Mouse (Mus musculus) kidney, embryonic 14.5 days (tissue): ENCODE data around the gene D630003M21Rik. TPM values are rescaled to one million over a fixed set of nuclear protein-coding genes. Genes with fewer than 3 reads are reported as not detected.

Experiments used
- ATAC-seq: fragments of 200-750 bp; cut with Nextera tagmentation; 2 replicates; pipeline ENCODE4 v1.8.0; 2017; ENCODE audit warnings: moderate number of reproducible peaks, mild to moderate bottlenecking, moderate TSS enrichment, moderate library complexity; ENCODE audit not compliant: low FRiP score, low TSS enrichment
- H3K27ac ChIP-seq: fragments of 300-500 bp; sonication (generic); 2 replicates; pipeline ENCODE4 v1.5.1; 2014; ENCODE audit warnings: low read depth, mild to moderate bottlenecking, low read length, moderate library complexity, mixed read lengths
- H3K27me3 ChIP-seq: fragments of 300-500 bp; sonication (generic); 2 replicates; pipeline ENCODE4 v1.6.1; 2014; ENCODE audit warnings: mild to moderate bottlenecking, low read length; ENCODE audit not compliant: control insufficient read depth, insufficient read depth
- H3K36me3 ChIP-seq: fragments of 300-500 bp; sonication (generic); 2 replicates; pipeline ENCODE4 v1.6.1; 2014; ENCODE audit warnings: low read length, mixed read lengths; ENCODE audit not compliant: control insufficient read depth, insufficient read depth
- H3K4me1 ChIP-seq: fragments of 300-500 bp; sonication (generic); 2 replicates; pipeline ENCODE4 v1.6.1; 2014; ENCODE audit warnings: low read length, mixed read lengths; ENCODE audit not compliant: control insufficient read depth, insufficient read depth
- H3K4me2 ChIP-seq: fragments of 300-500 bp; sonication (generic); replicated peaks from 2 replicates; pipeline ENCODE4 v1.6.1; 2014; ENCODE audit warnings: low read depth, mild to moderate bottlenecking, low read length
- H3K4me3 ChIP-seq: fragments of 300-500 bp; sonication (generic); 2 replicates; pipeline ENCODE4 v1.5.1; 2014; ENCODE audit warnings: mild to moderate bottlenecking, low read length
- H3K9ac ChIP-seq: fragments of 300-500 bp; sonication (generic); 2 replicates; pipeline ENCODE4 v1.6.1; 2014; ENCODE audit warnings: low read depth, mild to moderate bottlenecking, low read length, moderate library complexity
- H3K9me3 ChIP-seq: fragments of 300-500 bp; sonication (generic); 2 replicates; pipeline ENCODE4 v1.6.1; 2016; ENCODE audit warnings: low read length; ENCODE audit not compliant: control insufficient read depth
- WGBS: fragments of 180-500 bp; shearing (Covaris S2); extraction: QIAGEN DNeasy Blood & Tissue Kit; methylation state at CpG from one replicate; pipeline ENCODE4 v1.1.7; 2014; 5-methylcytosine and 5-hydroxymethylcytosine counted together
- polyA plus RNA-seq: library from polyadenylated mRNA; unstranded; fragments of >200 nt; fragmentation: Nextera tagmentation; extraction: Ambion mirVana; gene quantifications from 2 replicates; pipeline ENCODE4 v1.2.1, GENCODE M21; 2014

The D630003M21Rik gene
- 3.7 and 5.2 TPM in 2 replicates for polyA plus RNA-seq

DNA sequence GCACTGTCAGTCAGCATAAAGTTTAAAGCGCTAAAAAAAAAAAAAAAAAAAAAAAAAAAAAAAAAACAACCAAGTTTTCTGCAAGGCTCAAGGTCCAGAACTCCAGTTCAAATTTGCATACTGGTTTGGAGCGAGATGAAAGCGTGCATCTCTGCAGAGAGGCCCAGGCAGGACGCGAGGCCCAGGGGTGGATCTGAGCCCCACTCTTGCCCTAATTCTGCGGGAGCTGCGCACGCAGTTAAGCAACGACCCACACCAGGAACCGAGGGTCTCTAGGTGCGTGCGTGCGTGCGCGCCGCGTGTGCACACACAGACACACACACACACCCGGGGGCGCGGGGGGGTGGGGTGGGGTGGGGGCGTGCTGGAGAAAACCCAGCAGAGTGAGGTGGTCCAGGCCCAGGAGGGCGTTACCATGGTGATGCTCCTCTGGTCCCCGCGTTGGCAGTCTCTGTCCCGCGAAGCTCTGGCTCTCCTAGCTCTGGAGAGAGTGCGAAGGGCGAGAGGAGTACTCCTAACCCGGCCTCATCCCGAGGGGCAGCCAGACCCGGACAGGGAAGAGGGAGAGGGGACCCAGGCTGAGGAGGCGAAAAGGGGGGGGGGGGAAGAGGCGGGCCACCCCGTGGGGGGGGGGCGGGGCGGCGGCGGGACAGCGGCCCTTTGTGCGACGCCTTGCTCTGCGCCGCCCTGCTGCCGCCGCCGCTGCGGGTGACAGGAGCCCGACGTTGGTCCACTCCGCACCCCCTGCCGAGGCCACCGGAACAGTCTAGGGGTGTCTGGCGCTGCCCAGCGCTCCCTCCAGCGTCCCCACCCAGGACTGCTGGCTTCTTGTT is at the start of gene D630003M21Rik:
Gene D630003M21Rik (minus strand): TSS at position 553 of the 833 bp plus-strand sequence.
- ATAC-seq: peak; percentile 73
- H3K27me3 ChIP-seq: no peaks in the 10 kb centered on the region
- H3K4me1 ChIP-seq: 0 out of 2 replicates have a peak, but pooled peaks cover 14% of the 10 kb centered on the region
- peak within 1 kb of the TSS; percentile 45 for H3K4me3 ChIP-seq
- peak within 1 kb of the TSS; percentile 56; the same call in 1 of the 2 replicates for H3K27ac ChIP-seq
- peak within 1 kb of the TSS; percentile 59 for H3K9ac ChIP-seq
- H3K36me3 ChIP-seq: no peaks in the 10 kb centered on the region
- under 1% methylated on average over 43 of the region's 55 CpGs for WGBS
- no peaks in the 10 kb centered on the region for H3K9me3 ChIP-seq
- peak within 1 kb of the TSS; percentile 91 for H3K4me2 ChIP-seq

DNA sequence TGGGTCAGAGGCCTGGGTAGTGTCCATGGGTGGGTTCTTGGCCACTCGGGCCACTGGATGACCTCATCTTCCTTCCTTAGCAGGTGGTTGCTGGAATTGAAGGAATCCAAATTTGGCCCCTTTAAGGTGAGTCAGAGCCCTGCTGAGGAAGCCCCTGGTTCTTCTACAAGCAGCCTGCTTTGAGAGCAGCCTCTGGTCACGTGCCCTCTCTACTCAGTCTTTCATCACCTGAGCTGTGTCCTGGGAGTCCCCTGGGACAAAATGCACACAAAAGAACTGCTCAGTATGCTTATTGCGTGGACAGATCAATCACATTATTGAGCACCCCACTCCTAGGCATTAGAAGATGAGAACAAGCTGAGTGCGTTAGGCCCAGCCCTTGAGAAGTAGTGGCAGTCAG is 47.9 kb upstream of the D630003M21Rik start:
- H3K27ac ChIP-seq: no peak overlapping the region
- no peaks in the 10 kb centered on the region for H3K36me3 ChIP-seq
- H3K4me2 ChIP-seq: no peak overlapping the region
- no peak for ATAC-seq
- no peak overlapping the region for H3K9ac ChIP-seq
- 59% methylated on average over 4 of the region's 4 CpGs for WGBS
- no peaks in the 10 kb centered on the region for H3K27me3 ChIP-seq
- no peak overlapping the region for H3K4me3 ChIP-seq
- peaks cover 23% of the 10 kb centered on the region for H3K4me1 ChIP-seq
- no peaks in the 10 kb centered on the region for H3K9me3 ChIP-seq

DNA sequence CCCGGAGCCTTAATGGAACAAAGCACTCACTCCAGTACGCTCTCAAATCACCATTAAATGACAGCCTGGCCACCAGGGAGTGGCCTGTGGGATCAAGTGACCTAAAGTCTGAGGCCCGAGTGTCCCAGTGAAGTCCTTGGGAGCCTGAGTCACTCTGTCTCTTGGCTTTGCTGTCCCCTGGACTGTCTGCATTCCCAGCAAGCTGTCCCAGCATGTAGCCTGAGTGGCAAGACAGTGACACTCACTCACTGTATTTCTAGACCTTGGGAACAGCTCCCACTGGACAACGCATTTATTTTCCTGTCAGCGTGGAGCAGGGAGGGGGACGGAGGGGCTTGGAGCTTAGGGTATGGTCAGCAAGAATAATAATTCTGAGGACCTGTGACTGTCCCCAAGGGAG is 47.4 kb upstream of the D630003M21Rik start:
- H3K27ac ChIP-seq: no peak overlapping the region
- 25% methylated on average over 6 of the region's 6 CpGs for WGBS

DNA sequence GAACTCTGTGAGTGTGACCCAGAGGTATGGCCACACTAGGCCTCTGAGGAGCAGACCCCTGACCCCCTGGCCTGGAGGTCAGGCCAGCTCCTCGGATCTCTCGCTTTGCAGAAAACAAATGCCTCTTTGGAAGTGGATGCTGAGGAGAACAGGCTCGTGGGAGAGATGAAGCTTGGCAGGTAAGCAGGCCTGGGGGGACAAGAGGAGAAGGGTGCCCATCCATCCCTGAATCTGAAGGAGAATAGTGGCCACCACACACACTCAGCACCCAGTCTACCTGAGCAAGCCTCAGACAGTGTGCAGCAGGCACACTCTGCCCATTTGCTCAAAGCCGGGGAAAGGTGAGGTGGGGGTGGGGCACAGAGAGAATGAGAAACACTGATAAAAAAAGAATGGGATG is 46.8 kb upstream of the D630003M21Rik start:
- ATAC-seq: no peak
- H3K9ac ChIP-seq: no peak overlapping the region
- H3K4me1 ChIP-seq: peaks cover 23% of the 10 kb centered on the region
- H3K4me3 ChIP-seq: no peak overlapping the region
- H3K27ac ChIP-seq: no peak overlapping the region
- no peak overlapping the region for H3K4me2 ChIP-seq
- 39% methylated on average over 4 of the region's 4 CpGs for WGBS
- H3K27me3 ChIP-seq: no peaks in the 10 kb centered on the region
- no peaks in the 10 kb centered on the region for H3K9me3 ChIP-seq
- H3K36me3 ChIP-seq: no peaks in the 10 kb centered on the region

More for the DNA sequence above, 47.4 kb upstream of the D630003M21Rik start:
- Histone ChIP-seq H3K4me1 (peaks cover 23% of the 10 kb centered on the region), H3K27me3 (no peaks in the 10 kb centered on the region), H3K36me3 (no peaks in the 10 kb centered on the region), H3K4me3 (no peak overlapping the region), H3K9ac (no peak overlapping the region), H3K4me2 (no peak overlapping the region), H3K9me3 (no peaks in the 10 kb centered on the region)
- no peak for ATAC-seq

DNA sequence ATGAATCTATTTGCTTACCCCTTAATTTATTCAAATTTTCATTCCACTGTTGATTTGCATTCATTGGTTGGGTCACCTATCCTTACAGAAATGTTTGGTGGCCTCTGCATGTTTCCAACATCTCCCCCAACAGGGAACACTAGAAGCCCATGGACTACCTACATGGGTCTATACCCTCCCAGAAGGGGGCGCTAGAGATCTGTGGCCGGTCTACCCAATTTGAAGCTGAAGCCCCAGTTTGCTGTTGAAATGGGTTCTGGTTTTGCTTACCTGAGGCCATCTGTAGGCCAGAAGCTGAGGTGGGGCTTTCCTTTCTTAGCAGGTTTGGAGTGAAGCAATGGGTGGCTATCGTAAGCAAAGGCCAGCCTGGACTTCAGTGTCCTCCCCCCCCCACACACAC is 46.3 kb upstream of the D630003M21Rik start:
- Histone ChIP-seq H3K4me1 (peaks cover 23% of the 10 kb centered on the region), H3K36me3 (no peaks in the 10 kb centered on the region)
- 91% methylated on average over 3 of the region's 3 CpGs for WGBS

DNA sequence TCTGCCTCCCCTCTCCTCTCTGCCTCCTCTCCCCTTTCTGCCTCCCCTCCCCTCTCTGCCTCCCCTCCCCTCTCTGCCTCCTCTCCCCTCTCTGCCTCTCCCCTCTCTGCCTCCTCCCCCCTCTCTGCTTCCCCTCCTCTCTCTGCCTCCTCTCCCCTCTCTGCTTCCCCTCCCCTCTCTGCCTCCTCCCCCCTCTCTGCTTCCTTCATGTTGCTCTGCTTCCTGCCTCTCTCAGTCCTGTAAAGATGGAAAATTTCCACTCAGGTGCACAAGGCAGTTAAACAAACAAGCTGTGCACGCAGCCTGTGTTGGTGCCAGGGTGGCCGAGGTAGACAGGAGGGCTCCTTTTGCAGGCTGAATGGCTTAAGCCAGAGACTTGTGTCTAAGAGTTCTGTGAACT is 44.6 kb upstream of the D630003M21Rik start:
- no peaks in the 10 kb centered on the region for H3K9me3 ChIP-seq
- 10% methylated on average over 2 of the region's 2 CpGs for WGBS
- H3K27me3 ChIP-seq: no peaks in the 10 kb centered on the region
- H3K27ac ChIP-seq: peak overlapping the region; percentile 51
- H3K4me2 ChIP-seq: no peak overlapping the region
- no peaks in the 10 kb centered on the region for H3K36me3 ChIP-seq
- no peak overlapping the region for H3K4me3 ChIP-seq
- H3K9ac ChIP-seq: no peak overlapping the region
- H3K4me1 ChIP-seq: peaks cover 23% of the 10 kb centered on the region
- ATAC-seq: peak; percentile 50; the same call in 1 of the 2 replicates

More for the DNA sequence above, 46.3 kb upstream of the D630003M21Rik start:
- Histone ChIP-seq H3K4me3 (no peak overlapping the region), H3K27me3 (no peaks in the 10 kb centered on the region), H3K27ac (no peak overlapping the region), H3K4me2 (no peak overlapping the region), H3K9me3 (no peaks in the 10 kb centered on the region), H3K9ac (no peak overlapping the region)
- no peak for ATAC-seq

DNA sequence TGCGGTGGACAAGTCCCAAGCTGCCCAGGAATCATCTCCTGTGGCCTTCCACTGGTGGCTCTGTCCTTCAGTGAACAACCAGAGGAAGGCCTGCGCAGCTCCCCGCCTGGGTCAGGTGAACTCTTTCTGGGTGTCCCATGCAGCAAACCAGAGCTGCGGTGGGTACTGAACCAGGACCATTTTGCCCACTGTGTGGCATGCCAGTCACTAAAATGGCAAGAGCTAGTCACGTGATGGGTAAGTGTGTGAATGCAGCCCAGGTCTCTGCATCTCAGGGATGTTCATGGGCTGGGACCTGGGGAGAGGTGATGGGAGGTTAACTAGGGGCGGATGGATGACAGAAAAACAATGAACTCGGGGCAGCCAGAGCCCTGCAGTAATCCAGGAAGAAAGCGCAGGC is 41.0 kb upstream of the D630003M21Rik start:
- H3K27me3 ChIP-seq: no peaks in the 10 kb centered on the region
- no peak for ATAC-seq
- 76% methylated on average over 8 of the region's 8 CpGs for WGBS

DNA sequence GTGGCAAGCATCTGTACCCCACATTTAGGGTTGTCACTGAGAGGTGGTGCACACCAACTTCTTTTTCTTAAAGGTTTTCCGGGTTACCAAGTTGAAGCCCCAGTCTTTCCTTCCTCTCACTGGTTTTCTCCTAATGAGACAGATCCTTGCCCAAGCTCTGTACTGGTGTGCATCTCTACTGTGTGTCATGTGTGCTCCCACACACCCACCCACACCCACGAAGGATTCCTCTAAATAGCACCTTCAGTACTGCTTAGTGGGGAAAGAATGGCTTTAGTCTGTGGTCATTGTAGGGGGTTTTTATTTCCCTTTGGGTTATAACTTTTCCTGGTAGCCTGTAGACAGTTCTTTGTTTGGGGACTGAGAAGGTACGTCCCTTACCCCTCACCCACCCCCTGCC is 35.9 kb upstream of the D630003M21Rik start:
- Histone ChIP-seq H3K9me3 (no peaks in the 10 kb centered on the region), H3K27ac (no peak overlapping the region), H3K4me1 (no peaks in the 10 kb centered on the region), H3K9ac (no peak overlapping the region), H3K27me3 (no peaks in the 10 kb centered on the region), H3K4me3 (no peak overlapping the region), H3K4me2 (no peak overlapping the region), H3K36me3 (no peaks in the 10 kb centered on the region)
- 76% methylated on average over 3 of the region's 3 CpGs for WGBS
- no peak for ATAC-seq

More for the DNA sequence above, 41.0 kb upstream of the D630003M21Rik start:
- Histone ChIP-seq H3K27ac (no peak overlapping the region), H3K4me1 (peaks cover 8% of the 10 kb centered on the region; the same call in 1 of the 2 replicates), H3K9me3 (no peaks in the 10 kb centered on the region), H3K4me3 (no peak overlapping the region), H3K4me2 (no peak overlapping the region), H3K36me3 (no peaks in the 10 kb centered on the region), H3K9ac (no peak overlapping the region)

DNA sequence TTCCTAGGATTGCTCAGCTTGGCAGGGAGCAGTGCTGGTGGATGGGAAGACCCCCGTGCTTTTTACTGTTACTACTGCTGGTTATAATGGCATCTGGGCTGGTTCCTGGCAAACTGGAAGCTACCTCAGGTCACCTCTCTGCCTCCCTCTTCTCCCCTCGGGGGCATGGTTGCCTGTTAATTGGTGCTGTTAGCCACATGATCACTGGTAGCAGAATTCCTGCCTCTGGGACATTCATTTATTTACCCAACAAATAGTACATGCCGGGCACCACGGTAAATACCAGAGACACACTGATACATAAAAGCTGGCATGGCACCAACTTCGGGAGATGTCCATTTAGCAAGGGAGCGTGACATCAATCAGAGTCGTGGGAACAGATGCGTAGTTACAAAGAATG is 30.5 kb upstream of the D630003M21Rik start:
- ATAC-seq: no peak
- H3K4me2 ChIP-seq: no peak overlapping the region
- no peaks in the 10 kb centered on the region for H3K27me3 ChIP-seq
- H3K9me3 ChIP-seq: no peaks in the 10 kb centered on the region
- 80% methylated on average over 8 of the region's 8 CpGs for WGBS
- no peak overlapping the region for H3K9ac ChIP-seq
- H3K36me3 ChIP-seq: no peaks in the 10 kb centered on the region
- no peak overlapping the region for H3K27ac ChIP-seq
- H3K4me1 ChIP-seq: peaks cover 19% of the 10 kb centered on the region
- no peak overlapping the region for H3K4me3 ChIP-seq
